Mouse (Mus musculus) stomach, postnatal 0 days (tissue): ENCODE results near the gene Exosc7.

Experiments
- CTCF ChIP-seq: IDR thresholded peaks from 2 replicates; pipeline ENCODE4 v1.5.1; 2016; ENCODE audit warnings: antibody characterized with exemption, low read depth, mild to moderate bottlenecking, moderate library complexity
- EP300 ChIP-seq: optimal IDR thresholded peaks from 2 replicates; pipeline ENCODE3; 2016; ENCODE audit warnings: antibody characterized with exemption

- peak; percentile 5; the same call in 1 of the 2 replicates for TF ChIP-seq CTCF
- no peak for TF ChIP-seq EP300
Observed at GRCm38 (mm10) chr9:123156910-123157361, 43.9 kb downstream of the Exosc7 start.
